Mouse (Mus musculus) thymus, adult 2 months (tissue): ENCODE measurements around the gene Gdf1.

Experiments used
- CTCF ChIP-seq: fragments of 200-500 bp; IDR thresholded peaks from 2 replicates; pipeline ENCODE4 v1.5.1; 2012; ENCODE audit warnings: mild to moderate bottlenecking, control low read depth, low read length, moderate library complexity, borderline replicate concordance; ENCODE audit not compliant: control insufficient read depth, poor library complexity, insufficient read depth; ENCODE audit errors: extremely low read depth
- POLR2A ChIP-seq: fragments of 200-500 bp; IDR thresholded peaks from 2 replicates; pipeline ENCODE4 v1.6.1; 2012; ENCODE audit warnings: mild to moderate bottlenecking, low read length, control low read depth, moderate library complexity; ENCODE audit not compliant: control insufficient read depth, poor library complexity, insufficient read depth; ENCODE audit errors: extremely low read depth

DNA sequence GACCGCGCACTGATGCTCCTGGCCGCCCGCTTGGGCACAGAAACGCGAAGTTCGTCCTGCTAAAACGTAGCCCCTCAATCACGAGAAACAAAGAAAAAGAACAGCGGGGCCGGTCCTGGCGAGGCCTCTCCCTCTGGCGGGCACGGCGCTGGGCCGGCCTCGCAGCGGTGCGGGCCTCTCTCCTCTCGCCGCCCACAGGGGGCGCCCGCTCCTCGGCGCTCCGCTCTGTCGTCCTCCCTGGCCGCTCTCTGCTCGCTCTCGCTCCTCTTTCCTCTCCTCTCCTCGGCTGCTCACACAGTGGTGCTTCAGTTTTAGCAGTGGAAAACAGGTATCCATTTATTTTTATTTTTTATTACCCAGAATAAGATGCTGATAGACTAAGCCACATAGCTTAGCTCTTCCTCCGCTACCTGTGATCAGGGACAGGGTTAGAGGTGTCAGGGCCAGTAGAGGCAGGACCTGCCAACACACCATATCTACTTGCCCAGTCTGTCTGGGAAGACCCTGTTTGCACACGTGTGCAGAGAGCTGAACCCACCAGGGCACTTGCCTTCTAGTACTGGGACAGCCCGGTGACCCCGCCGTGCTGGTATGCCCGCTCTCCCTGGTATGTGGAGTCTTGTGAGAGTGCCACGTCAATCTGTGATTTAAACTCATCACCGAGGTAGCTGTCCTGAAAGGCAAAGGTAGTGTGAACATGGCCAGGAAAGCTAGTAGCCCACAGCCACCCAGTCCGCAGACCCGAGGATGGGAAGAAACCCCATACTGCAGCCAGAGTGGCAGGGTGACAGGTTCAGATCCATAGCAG is 2.7 kb downstream of the Gdf1 start:
- TF ChIP-seq CTCF (no peak), POLR2A (no peak)
